Mouse (Mus musculus): ENCODE measurements around the gene Cdk6.

- TF ChIP-seq EP300 (optimal IDR thresholded peaks at IDR 0.05) (no peak), CTCF (IDR thresholded peaks at IDR 0.05; ENCODE audit: low read depth) (no peak)
These were observed 162.1 kb downstream of the Cdk6 start for GRCm38 (mm10) chr5:3503373-3503772.
